Mouse (Mus musculus) frontal cortex, adult (tissue): Measurements from ENCODE around the gene Lpar5.

Experiments used
- ATAC-seq: cut with Nextera tagmentation; 2 replicates; pipeline ENCODE4 v1.9.2; 2017; ENCODE audit warnings: mild to moderate bottlenecking, moderate library complexity, mixed read lengths; ENCODE audit not compliant: low TSS enrichment

Lpar5 gene

GRCm38 (mm10) chr6:125128724-125129123, 61.0 kb downstream of the Lpar5 start:
- no peak for ATAC-seq

DNA sequence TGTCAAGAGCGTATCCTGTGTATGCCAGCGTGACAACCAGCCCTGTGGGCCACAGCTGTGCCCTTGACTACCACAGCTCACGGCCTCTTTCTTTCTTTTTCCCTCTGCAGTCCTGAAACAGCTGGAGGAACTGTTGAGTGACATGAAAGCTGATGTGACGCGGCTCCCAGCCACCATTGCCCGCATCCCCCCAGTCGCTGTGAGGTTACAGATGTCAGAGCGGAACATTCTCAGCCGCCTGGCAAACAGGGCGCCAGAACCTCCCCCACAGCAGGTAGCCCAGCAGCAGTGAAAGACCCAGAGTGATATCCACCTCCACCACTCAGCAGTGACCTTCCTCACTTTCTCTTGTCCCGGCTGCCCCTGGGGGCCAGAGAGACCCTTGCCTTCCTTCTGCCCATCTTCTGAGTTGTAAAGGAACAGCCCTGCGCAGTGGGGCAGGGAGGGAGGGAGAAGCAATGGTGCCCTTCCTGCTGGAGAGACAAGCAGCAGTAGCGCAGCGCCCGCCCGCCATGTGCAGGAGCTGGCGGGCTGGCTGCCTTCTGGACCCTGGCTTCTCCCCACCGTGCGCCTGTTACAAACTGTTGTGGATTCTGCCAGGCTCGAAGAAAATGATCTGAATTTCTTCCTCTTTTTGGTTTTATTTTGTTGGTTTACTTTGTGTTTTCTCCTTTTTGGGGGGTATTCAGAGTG, 62.1 kb downstream of the Lpar5 start:
- ATAC-seq, result no peak

GRCm38 (mm10) chr6:125131302-125132156, 63.8 kb downstream of the Lpar5 start, which contains the start of gene Nop2:
Gene Nop2, plus strand, starts transcription at chr6:125131909.
- peak; percentile 90 for ATAC-seq
